Mouse (Mus musculus): ENCODE measurements at regions not wholly inside any gene's neighbourhood (a gene's known extent, or its start where the extent isn't known, plus 50 kb on each side); places are given as distances from the start of the nearest gene placed in this dataset.
A peak's percentile ranks its signal among the peaks of the same experiment; 100 is the strongest.

DNA sequence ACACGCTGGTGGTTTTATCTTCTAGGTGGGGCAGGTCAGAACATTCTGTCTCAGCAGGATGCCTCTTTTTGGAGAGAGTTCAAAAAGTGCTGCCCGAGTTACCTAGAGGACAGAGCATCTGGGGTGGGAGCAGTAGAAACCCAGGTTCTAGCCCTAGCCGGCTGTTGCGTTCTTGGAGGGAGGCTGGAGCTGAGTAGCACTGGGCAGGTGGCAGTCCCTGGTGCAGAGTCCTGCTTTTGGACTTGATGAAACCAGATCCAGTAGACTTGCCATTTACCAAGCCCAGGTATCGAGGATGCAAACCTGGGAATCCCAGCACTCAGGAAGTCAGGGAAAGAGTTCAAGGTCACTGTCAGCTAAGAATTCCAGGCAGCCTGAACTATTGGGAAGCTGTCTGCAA, 110.3 kb upstream of the Atp1a1 start:
- WGBS, result 82% methylated on average over 5 of the region's 5 CpGs
- no peak overlapping the region for H3K4me2 ChIP-seq (ENCODE audit: low read length)

DNA sequence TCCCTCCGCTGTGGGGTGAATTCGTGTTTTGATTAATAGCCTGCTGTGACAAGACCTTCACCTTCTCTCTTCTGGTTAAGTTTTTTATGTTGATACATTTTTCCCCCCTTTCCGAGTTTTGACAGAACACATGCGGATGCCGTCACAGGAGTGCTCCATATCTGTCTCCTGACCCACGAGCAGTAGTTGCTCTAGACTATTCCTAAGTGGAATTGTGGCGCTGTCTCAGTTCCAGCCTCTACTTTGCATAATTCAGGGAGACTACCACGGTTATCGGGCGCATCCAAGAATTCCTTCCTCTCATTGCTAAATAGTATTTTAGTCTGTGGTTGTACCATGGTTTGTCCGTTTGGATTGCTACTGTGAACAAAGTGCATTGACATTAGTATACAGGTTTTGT, 109.2 kb upstream of the Atp1a1 start:
- ATAC-seq, result no peak
- Histone ChIP-seq H3K9ac (ENCODE audit: low read depth, low read length) (no peak overlapping the region), H3K9me3 (replicated peaks; ENCODE audit: control insufficient read depth, low read length, poor library complexity, severe bottlenecking) (no peaks in the 10 kb centered on the region), H3K4me1 (ENCODE audit: control insufficient read depth, insufficient read depth, low read length) (peaks cover 22% of the 10 kb centered on the region), H3K4me3 (ENCODE audit: low read depth, low read length) (no peak overlapping the region), H3K27me3 (ENCODE audit: control insufficient read depth, insufficient read depth, low read depth, low read length) (no peaks in the 10 kb centered on the region), H3K36me3 (ENCODE audit: control insufficient read depth, insufficient read depth, low read length) (no peaks in the 10 kb centered on the region), H3K4me2 (ENCODE audit: low read length) (no peak overlapping the region), H3K27ac (ENCODE audit: low read length) (no peak overlapping the region)
- WGBS, result 53% methylated on average over 11 of the region's 11 CpGs

More for the DNA sequence above, 110.3 kb upstream of the Atp1a1 start:
- Histone ChIP-seq H3K36me3 (ENCODE audit: control insufficient read depth, insufficient read depth, low read length) (no peaks in the 10 kb centered on the region), H3K4me1 (ENCODE audit: control insufficient read depth, insufficient read depth, low read length) (peaks cover 22% of the 10 kb centered on the region), H3K4me3 (ENCODE audit: low read depth, low read length) (no peak overlapping the region), H3K9me3 (replicated peaks; ENCODE audit: control insufficient read depth, low read length, poor library complexity, severe bottlenecking) (no peaks in the 10 kb centered on the region), H3K27me3 (ENCODE audit: control insufficient read depth, insufficient read depth, low read depth, low read length) (no peaks in the 10 kb centered on the region), H3K9ac (ENCODE audit: low read depth, low read length) (no peak overlapping the region), H3K27ac (ENCODE audit: low read length) (no peak overlapping the region)
- ATAC-seq, result no peak

DNA sequence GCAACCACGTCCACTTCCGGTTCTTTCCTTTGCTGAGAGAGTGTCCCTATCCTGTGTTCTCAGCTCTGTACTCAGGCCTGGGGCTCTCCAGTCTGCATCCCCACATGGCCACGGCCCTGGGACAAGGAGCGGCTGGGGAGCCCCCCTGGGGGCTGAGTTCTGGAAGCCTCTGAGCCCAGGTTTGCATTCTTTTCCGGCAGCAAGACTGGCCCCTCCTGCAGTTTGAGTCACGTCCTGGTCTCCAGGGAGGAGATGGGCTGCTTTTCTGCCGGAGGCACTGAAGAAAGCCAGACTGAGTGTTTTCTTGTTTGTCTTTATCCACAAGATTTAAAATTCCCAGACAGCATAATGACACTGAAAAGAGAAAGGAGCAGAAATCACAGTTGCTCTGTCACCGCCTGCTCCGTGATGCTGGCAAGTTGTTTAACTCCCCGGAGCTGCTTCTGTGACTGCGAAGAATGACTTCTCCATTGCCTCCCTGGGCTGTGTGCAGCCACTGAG, 108.7 kb upstream of the Atp1a1 start:
- H3K27ac ChIP-seq (ENCODE audit: low read length), result 0 out of 2 replicates have a peak overlapping the region, but pooled peaks have one; percentile 11
- no peaks in the 10 kb centered on the region for H3K36me3 ChIP-seq (ENCODE audit: control insufficient read depth, insufficient read depth, low read length)
- H3K4me2 ChIP-seq (ENCODE audit: low read length), result peak overlapping the region; percentile 26; the same call in 1 of the 2 replicates
- H3K4me3 ChIP-seq (ENCODE audit: low read depth, low read length), result no peak overlapping the region
- no peak overlapping the region for H3K9ac ChIP-seq (ENCODE audit: low read depth, low read length)
- 0 out of 2 replicates have a peak, but pooled peaks have one; percentile 43 for ATAC-seq
- 17% methylated on average over 11 of the region's 11 CpGs for WGBS
- H3K27me3 ChIP-seq (ENCODE audit: control insufficient read depth, insufficient read depth, low read depth, low read length), result no peaks in the 10 kb centered on the region
- no peaks in the 10 kb centered on the region for H3K9me3 ChIP-seq (replicated peaks; ENCODE audit: control insufficient read depth, low read length, poor library complexity, severe bottlenecking)
- H3K4me1 ChIP-seq (ENCODE audit: control insufficient read depth, insufficient read depth, low read length), result peaks cover 22% of the 10 kb centered on the region

DNA sequence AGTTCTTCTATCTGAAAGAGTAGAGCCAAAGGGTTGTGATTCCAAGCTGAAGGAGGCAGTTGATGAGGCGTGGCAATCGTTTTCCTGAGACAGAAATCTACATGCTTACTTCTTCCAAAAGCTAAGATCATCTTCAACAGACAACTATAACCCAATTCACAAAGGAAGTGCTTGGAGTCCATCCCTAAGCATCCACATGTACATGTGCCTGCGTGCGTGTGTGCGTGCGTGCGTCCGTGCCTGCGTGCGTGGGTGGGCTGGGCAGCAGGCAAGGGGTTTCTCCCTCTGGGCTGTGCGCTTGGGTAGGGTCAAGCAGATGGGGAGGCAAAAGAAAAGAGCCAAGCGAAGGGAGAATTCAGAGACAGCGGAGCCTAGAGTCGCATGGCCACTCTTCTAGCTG, 108.2 kb upstream of the Atp1a1 start:
- WGBS, result 73% methylated on average over 14 of the region's 14 CpGs
- Histone ChIP-seq H3K36me3 (ENCODE audit: control insufficient read depth, insufficient read depth, low read length) (no peaks in the 10 kb centered on the region), H3K4me1 (ENCODE audit: control insufficient read depth, insufficient read depth, low read length) (peaks cover 22% of the 10 kb centered on the region), H3K27ac (ENCODE audit: low read length) (no peak overlapping the region), H3K4me3 (ENCODE audit: low read depth, low read length) (no peak overlapping the region), H3K27me3 (ENCODE audit: control insufficient read depth, insufficient read depth, low read depth, low read length) (no peaks in the 10 kb centered on the region), H3K4me2 (ENCODE audit: low read length) (no peak overlapping the region; the same call in 1 of the 2 replicates), H3K9ac (ENCODE audit: low read depth, low read length) (no peak overlapping the region), H3K9me3 (replicated peaks; ENCODE audit: control insufficient read depth, low read length, poor library complexity, severe bottlenecking) (no peaks in the 10 kb centered on the region)
- ATAC-seq, result no peak; the same call in 1 of the 2 replicates

DNA sequence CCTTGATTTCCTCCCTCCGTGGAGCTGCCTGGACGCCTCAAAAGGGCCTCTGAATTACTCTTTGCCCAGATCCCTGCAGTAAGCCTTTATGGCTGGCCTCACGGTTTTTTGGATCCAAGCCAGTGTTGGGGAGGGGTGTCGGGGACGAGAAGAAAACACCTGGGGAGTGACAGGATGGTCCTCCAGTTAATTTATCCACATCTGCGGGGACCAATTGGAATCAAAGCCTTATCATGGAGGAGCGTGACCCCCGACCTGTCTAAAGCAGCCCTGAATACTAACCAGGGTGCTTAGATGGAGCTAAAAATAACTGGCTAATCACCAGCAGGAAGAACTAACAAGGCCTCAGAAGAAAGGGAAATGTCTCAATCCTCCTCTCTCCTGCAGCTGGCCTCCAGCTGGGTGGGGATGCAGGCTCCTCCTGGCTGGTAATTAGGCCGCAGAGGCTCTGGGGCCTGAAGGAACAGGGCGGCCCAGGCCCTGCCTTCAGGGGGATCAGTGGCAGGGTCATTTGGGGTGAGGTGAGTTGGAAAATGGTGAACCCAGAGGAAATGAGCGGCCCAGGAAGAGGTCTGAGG, 107.2 kb upstream of the Atp1a1 start:
- H3K9ac ChIP-seq (ENCODE audit: low read depth, low read length), result no peak overlapping the region; the same call in 1 of the 2 replicates
- no peaks in the 10 kb centered on the region for H3K36me3 ChIP-seq (ENCODE audit: control insufficient read depth, insufficient read depth, low read length)
- peak; percentile 41 for ATAC-seq
- no peaks in the 10 kb centered on the region for H3K9me3 ChIP-seq (replicated peaks; ENCODE audit: control insufficient read depth, low read length, poor library complexity, severe bottlenecking)
- H3K4me2 ChIP-seq (ENCODE audit: low read length), result no peak overlapping the region
- H3K27me3 ChIP-seq (ENCODE audit: control insufficient read depth, insufficient read depth, low read depth, low read length), result no peaks in the 10 kb centered on the region
- peaks cover 22% of the 10 kb centered on the region for H3K4me1 ChIP-seq (ENCODE audit: control insufficient read depth, insufficient read depth, low read length)
- H3K27ac ChIP-seq (ENCODE audit: low read length), result no peak overlapping the region
- WGBS, result 7% methylated on average over 11 of the region's 11 CpGs
- H3K4me3 ChIP-seq (ENCODE audit: low read depth, low read length), result no peak overlapping the region

DNA sequence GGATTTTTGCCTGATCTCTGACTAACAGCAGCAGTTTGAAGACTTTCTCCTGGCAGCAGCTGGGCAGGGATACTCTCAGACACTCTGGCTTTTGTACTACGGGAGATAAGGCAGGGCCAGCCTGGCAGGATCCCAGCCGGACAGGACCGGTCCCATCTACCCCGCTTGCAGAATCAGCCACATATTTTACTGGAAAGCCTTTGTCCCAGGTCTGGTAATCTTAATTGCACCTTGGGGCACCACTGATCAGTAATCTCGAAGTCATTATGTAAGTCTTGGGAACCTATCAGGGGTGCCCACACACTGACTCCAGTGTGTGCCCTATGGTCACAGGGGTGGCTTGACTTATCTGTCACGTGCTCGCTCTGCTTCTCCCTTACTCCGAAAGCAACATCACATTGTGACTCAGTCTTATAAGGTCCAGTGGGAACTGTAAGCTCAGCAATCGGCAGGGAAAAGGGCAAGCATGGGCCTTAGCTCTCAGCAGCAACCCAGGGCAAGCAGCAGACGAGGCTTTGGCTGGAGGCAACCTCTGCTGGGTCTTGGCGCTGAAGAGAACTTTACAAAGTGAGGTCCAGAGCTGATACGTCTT, 105.0 kb upstream of the Atp1a1 start:
- H3K9ac ChIP-seq (ENCODE audit: low read depth, low read length), result no peak overlapping the region
- no peaks in the 10 kb centered on the region for H3K9me3 ChIP-seq (replicated peaks; ENCODE audit: control insufficient read depth, low read length, poor library complexity, severe bottlenecking)
- no peaks in the 10 kb centered on the region for H3K27me3 ChIP-seq (ENCODE audit: control insufficient read depth, insufficient read depth, low read depth, low read length)
- WGBS, result 72% methylated on average over 12 of the region's 12 CpGs
- H3K4me3 ChIP-seq (ENCODE audit: low read depth, low read length), result no peak overlapping the region
- H3K27ac ChIP-seq (ENCODE audit: low read length), result no peak overlapping the region
- no peaks in the 10 kb centered on the region for H3K36me3 ChIP-seq (ENCODE audit: control insufficient read depth, insufficient read depth, low read length)
- no peak for ATAC-seq
- no peak overlapping the region for H3K4me2 ChIP-seq (ENCODE audit: low read length)
- peaks cover 22% of the 10 kb centered on the region for H3K4me1 ChIP-seq (ENCODE audit: control insufficient read depth, insufficient read depth, low read length)

DNA sequence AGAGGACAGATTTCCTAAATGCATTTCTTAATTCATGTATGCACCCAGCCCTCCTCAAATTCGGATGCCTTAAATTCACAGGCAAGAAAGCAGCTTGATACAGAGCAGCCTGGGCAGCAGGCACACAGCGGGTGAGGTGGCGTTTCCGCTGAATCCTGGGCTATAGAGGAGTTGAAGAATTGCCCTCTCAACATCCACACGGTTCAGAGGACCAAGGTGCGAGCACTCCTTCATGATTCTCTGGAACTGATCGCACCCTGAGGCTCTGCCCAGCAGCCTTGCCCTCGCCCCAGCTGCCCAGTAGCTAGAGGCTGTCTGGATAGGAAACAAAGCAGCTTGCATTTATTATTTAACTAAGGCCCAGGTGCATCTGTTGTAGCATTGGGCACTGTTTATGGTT, 104.3 kb upstream of the Atp1a1 start:
- Histone ChIP-seq H3K36me3 (ENCODE audit: control insufficient read depth, insufficient read depth, low read length) (no peaks in the 10 kb centered on the region), H3K27ac (ENCODE audit: low read length) (no peak overlapping the region), H3K9me3 (replicated peaks; ENCODE audit: control insufficient read depth, low read length, poor library complexity, severe bottlenecking) (no peaks in the 10 kb centered on the region), H3K9ac (ENCODE audit: low read depth, low read length) (no peak overlapping the region), H3K27me3 (ENCODE audit: control insufficient read depth, insufficient read depth, low read depth, low read length) (no peaks in the 10 kb centered on the region), H3K4me1 (ENCODE audit: control insufficient read depth, insufficient read depth, low read length) (peaks cover 22% of the 10 kb centered on the region), H3K4me3 (ENCODE audit: low read depth, low read length) (no peak overlapping the region), H3K4me2 (ENCODE audit: low read length) (no peak overlapping the region)
- WGBS, result 65% methylated on average over 8 of the region's 8 CpGs
- no peak for ATAC-seq

DNA sequence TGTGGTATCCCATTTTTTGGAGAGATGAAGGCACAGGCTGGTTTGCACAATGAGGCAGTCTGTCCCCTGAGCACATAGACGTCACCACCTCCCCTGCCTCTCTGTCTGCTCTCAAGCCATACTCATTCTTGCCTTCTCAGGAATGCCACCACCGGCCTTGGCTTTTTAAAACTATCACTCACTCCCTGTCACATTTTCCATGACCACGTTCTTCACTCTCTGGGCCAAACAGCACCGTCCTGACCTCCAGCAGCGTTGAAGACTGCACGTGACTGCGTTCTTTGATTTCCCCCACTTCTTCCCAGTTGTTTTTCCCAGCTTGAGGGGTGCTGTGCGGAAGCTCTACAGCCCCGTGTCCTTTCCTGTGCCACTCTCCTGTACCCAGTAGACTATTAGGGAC, 100.4 kb upstream of the Atp1a1 start:
- H3K36me3 ChIP-seq (ENCODE audit: control insufficient read depth, insufficient read depth, low read length), result no peaks in the 10 kb centered on the region
- ATAC-seq, result no peak
- no peak overlapping the region for H3K27ac ChIP-seq (ENCODE audit: low read length)
- H3K27me3 ChIP-seq (ENCODE audit: control insufficient read depth, insufficient read depth, low read depth, low read length), result no peaks in the 10 kb centered on the region
- 86% methylated on average over 9 of the region's 9 CpGs for WGBS
- peaks cover 6% of the 10 kb centered on the region for H3K4me1 ChIP-seq (ENCODE audit: control insufficient read depth, insufficient read depth, low read length)
- no peak overlapping the region for H3K9ac ChIP-seq (ENCODE audit: low read depth, low read length)
- H3K4me3 ChIP-seq (ENCODE audit: low read depth, low read length), result no peak overlapping the region
- H3K9me3 ChIP-seq (replicated peaks; ENCODE audit: control insufficient read depth, low read length, poor library complexity, severe bottlenecking), result no peaks in the 10 kb centered on the region
- no peak overlapping the region for H3K4me2 ChIP-seq (ENCODE audit: low read length)

DNA sequence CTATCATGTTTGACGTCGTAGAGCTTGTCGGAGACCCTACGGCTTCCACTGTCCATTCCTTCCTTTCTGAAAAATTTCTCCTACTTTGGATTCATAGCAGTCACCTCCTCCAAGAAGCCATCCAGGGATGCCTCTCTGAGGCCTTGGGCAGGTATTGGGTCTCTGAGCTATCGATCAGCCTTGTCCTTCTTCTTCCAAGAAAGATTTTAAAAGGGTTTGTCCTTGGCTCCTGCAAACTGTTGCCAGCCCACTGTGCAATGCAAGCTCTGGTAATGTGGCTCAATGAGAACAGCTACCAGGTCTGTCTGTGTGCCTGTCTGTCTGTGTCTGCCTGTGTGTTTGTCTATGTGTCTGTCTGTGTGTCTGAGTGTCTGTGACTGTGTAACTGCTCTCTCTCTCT, 99.8 kb upstream of the Atp1a1 start:
- Histone ChIP-seq H3K27me3 (ENCODE audit: control insufficient read depth, insufficient read depth, low read depth, low read length) (no peaks in the 10 kb centered on the region), H3K36me3 (ENCODE audit: control insufficient read depth, insufficient read depth, low read length) (no peaks in the 10 kb centered on the region), H3K4me1 (ENCODE audit: control insufficient read depth, insufficient read depth, low read length) (peaks cover 6% of the 10 kb centered on the region), H3K4me2 (ENCODE audit: low read length) (no peak overlapping the region), H3K27ac (ENCODE audit: low read length) (no peak overlapping the region), H3K9ac (ENCODE audit: low read depth, low read length) (no peak overlapping the region), H3K9me3 (replicated peaks; ENCODE audit: control insufficient read depth, low read length, poor library complexity, severe bottlenecking) (no peaks in the 10 kb centered on the region), H3K4me3 (ENCODE audit: low read depth, low read length) (no peak overlapping the region)
- WGBS, result 92% methylated on average over 5 of the region's 5 CpGs
- ATAC-seq, result no peak

Measured in midbrain, embryonic 16.5 days (tissue).